Mouse (Mus musculus) embryonic fibroblast, embryonic 13.5 days (primary cell): Measurements from ENCODE around the gene Eps8l3. TPM values are rescaled to one million over a fixed set of nuclear protein-coding genes. Genes with fewer than 3 reads are reported as not detected.
A peak's percentile ranks its signal among the peaks of the same experiment; 100 is the strongest.

Source experiments
- H3K27ac ChIP-seq: 2 replicates; pipeline ENCODE4 v1.5.1; 2012; ENCODE audit warnings: low read length, control low read depth, inconsistent platforms; ENCODE audit not compliant: insufficient read depth
- H3K4me1 ChIP-seq: 2 replicates; pipeline ENCODE4 v1.6.1; 2011; ENCODE audit warnings: low read length; ENCODE audit not compliant: control insufficient read depth, insufficient read depth
- H3K4me3 ChIP-seq: 2 replicates; pipeline ENCODE4 v1.5.1; 2011; ENCODE audit warnings: mild to moderate bottlenecking, control low read depth, low read length; ENCODE audit not compliant: insufficient read depth
- CTCF ChIP-seq: IDR thresholded peaks from 2 replicates; pipeline ENCODE4 v1.5.1; 2011; ENCODE audit warnings: mild to moderate bottlenecking, control low read depth, low read length, moderate library complexity, borderline replicate concordance; ENCODE audit not compliant: insufficient read depth
- POLR2A ChIP-seq: IDR thresholded peaks from 2 replicates; pipeline ENCODE4 v1.6.1; 2011; ENCODE audit warnings: low read depth, mild to moderate bottlenecking, control low read depth, low read length, moderate library complexity
- polyA plus RNA-seq: library from polyadenylated mRNA; stranded (reverse); fragments of >200 nt; gene quantifications from 2 replicates; pipeline ENCODE4 v1.2.4, GENCODE M21; 2011; ENCODE audit warnings: low read depth; ENCODE audit not compliant: missing spikeins, insufficient read length

The Eps8l3 gene
- polyA plus RNA-seq, 1 experiment = not detected

GRCm38 (mm10) chr3:107839855-107840254 is 37.2 kb upstream of the Eps8l3 start:
- no peak overlapping the region for H3K27ac ChIP-seq
- H3K4me3 ChIP-seq = no peak overlapping the region
- H3K4me1 ChIP-seq = no peaks in the 10 kb centered on the region; the same call in 1 of the 2 replicates
- TF ChIP-seq POLR2A (no peak), CTCF (no peak)

GRCm38 (mm10) chr3:107840855-107841254 is 36.2 kb upstream of the Eps8l3 start:
- TF ChIP-seq POLR2A (no peak), CTCF (no peak)

GRCm38 (mm10) chr3:107841370-107841769 is 35.7 kb upstream of the Eps8l3 start:
- H3K27ac ChIP-seq = no peak overlapping the region

More at GRCm38 (mm10) chr3:107840855-107841254, 36.2 kb upstream of the Eps8l3 start:
- Histone ChIP-seq H3K4me1 (no peaks in the 10 kb centered on the region; the same call in 1 of the 2 replicates), H3K27ac (no peak overlapping the region), H3K4me3 (no peak overlapping the region)

GRCm38 (mm10) chr3:107843406-107843805 is 33.6 kb upstream of the Eps8l3 start:
- TF ChIP-seq CTCF (no peak), POLR2A (no peak)
- H3K27ac ChIP-seq = no peak overlapping the region
- no peak overlapping the region for H3K4me3 ChIP-seq
- H3K4me1 ChIP-seq = no peaks in the 10 kb centered on the region; the same call in 1 of the 2 replicates

More at GRCm38 (mm10) chr3:107841370-107841769, 35.7 kb upstream of the Eps8l3 start:
- Histone ChIP-seq H3K4me3 (no peak overlapping the region), H3K4me1 (no peaks in the 10 kb centered on the region; the same call in 1 of the 2 replicates)
- TF ChIP-seq CTCF (no peak), POLR2A (no peak)

GRCm38 (mm10) chr3:107844001-107844400 is 33.0 kb upstream of the Eps8l3 start:
- H3K4me3 ChIP-seq = no peak overlapping the region
- H3K27ac ChIP-seq = no peak overlapping the region
- no peaks in the 10 kb centered on the region; the same call in 1 of the 2 replicates for H3K4me1 ChIP-seq
- TF ChIP-seq POLR2A = no peak

GRCm38 (mm10) chr3:107844499-107844898 is 32.5 kb upstream of the Eps8l3 start:
- no peaks in the 10 kb centered on the region; the same call in 1 of the 2 replicates for H3K4me1 ChIP-seq
- no peak for TF ChIP-seq CTCF
- TF ChIP-seq POLR2A = no peak

GRCm38 (mm10) chr3:107846175-107846574 is 30.9 kb upstream of the Eps8l3 start:
- Histone ChIP-seq H3K4me3 (no peak overlapping the region), H3K27ac (no peak overlapping the region), H3K4me1 (peaks cover 7% of the 10 kb centered on the region)
- TF ChIP-seq POLR2A (no peak), CTCF (no peak)

More at GRCm38 (mm10) chr3:107844499-107844898, 32.5 kb upstream of the Eps8l3 start:
- Histone ChIP-seq H3K4me3 (no peak overlapping the region), H3K27ac (no peak overlapping the region)

GRCm38 (mm10) chr3:107846835-107847234 is 30.2 kb upstream of the Eps8l3 start:
- peaks cover 7% of the 10 kb centered on the region for H3K4me1 ChIP-seq
- H3K27ac ChIP-seq = no peak overlapping the region
- no peak overlapping the region for H3K4me3 ChIP-seq
- TF ChIP-seq CTCF (no peak), POLR2A (no peak)

GRCm38 (mm10) chr3:107848126-107848525 is 28.9 kb upstream of the Eps8l3 start:
- Histone ChIP-seq H3K4me3 (no peak overlapping the region), H3K4me1 (peaks cover 7% of the 10 kb centered on the region), H3K27ac (no peak overlapping the region)
- no peak for TF ChIP-seq POLR2A
- TF ChIP-seq CTCF = no peak

GRCm38 (mm10) chr3:107849000-107849692 is 27.9 kb upstream of the Eps8l3 start:
- peaks cover 7% of the 10 kb centered on the region for H3K4me1 ChIP-seq
- no peak overlapping the region for H3K4me3 ChIP-seq
- no peak for TF ChIP-seq CTCF
- no peak overlapping the region for H3K27ac ChIP-seq

- no peak for TF ChIP-seq POLR2A
- no peak for TF ChIP-seq CTCF
- Histone ChIP-seq H3K4me1 (peaks cover 7% of the 10 kb centered on the region), H3K4me3 (no peak overlapping the region), H3K27ac (peak overlapping the region; percentile 74)
These were observed 27.4 kb upstream of the Eps8l3 start for GRCm38 (mm10) chr3:107849693-107850031.
